Mouse (Mus musculus): ENCODE data around the gene Prtn3. TPM values are rescaled to one million over a fixed set of nuclear protein-coding genes. Genes with fewer than 3 reads are reported as not detected.

The Prtn3 gene
- polyA plus RNA-seq, 1 experiment from 2014 or later, result 5.1 TPM

- Histone ChIP-seq H3K4me3 (peak within 1 kb of the TSS; percentile 82), H3K27me3 (peaks cover 46% of the 10 kb centered on the region), H3K9me3 (no peaks in the 10 kb centered on the region), H3K4me1 (peaks cover 61% of the 10 kb centered on the region), H3K27ac (peak within 1 kb of the TSS; percentile 84), H3K36me3 (peaks cover 13% of the 10 kb centered on the region), H3K4me2 (peak within 1 kb of the TSS; percentile 84), H3K9ac (peak within 1 kb of the TSS; percentile 96)
- peak; percentile 74 for ATAC-seq (ENCODE audit: insufficient number of reproducible peaks, low FRiP score, low TSS enrichment, low read depth)
- WGBS, result 2% methylated on average over 42 of the region's 42 CpGs
Observed at GRCm38 (mm10) chr10:79916808-79917531, 42.7 kb downstream of the Prtn3 start, which contains the start of gene Kiss1r. Gene Kiss1r (plus strand): TSS chr10:79916971.

- Histone ChIP-seq H3K4me1 (peaks cover 61% of the 10 kb centered on the region), H3K4me3 (peak overlapping the region; percentile 82), H3K9me3 (no peaks in the 10 kb centered on the region), H3K4me2 (peak overlapping the region; percentile 84), H3K36me3 (peaks cover 8% of the 10 kb centered on the region), H3K9ac (peak overlapping the region; percentile 96; the same call in 1 of the 2 replicates), H3K27ac (no peak overlapping the region), H3K27me3 (peaks cover 53% of the 10 kb centered on the region)
- 68% methylated on average over 5 of the region's 5 CpGs for WGBS
- no peak for ATAC-seq (ENCODE audit: insufficient number of reproducible peaks, low FRiP score, low TSS enrichment, low read depth)
Observed at GRCm38 (mm10) chr10:79917532-79918100, 43.3 kb downstream of the Prtn3 start.

- 10% methylated on average over 35 of the region's 35 CpGs for WGBS
- Histone ChIP-seq H3K4me2 (peak overlapping the region; percentile 32), H3K4me1 (peaks cover 61% of the 10 kb centered on the region), H3K4me3 (peak overlapping the region; percentile 23), H3K9me3 (no peaks in the 10 kb centered on the region), H3K9ac (no peak overlapping the region), H3K36me3 (peaks cover under 1% of the 10 kb centered on the region), H3K27ac (no peak overlapping the region), H3K27me3 (peaks cover 61% of the 10 kb centered on the region)
- no peak for ATAC-seq (ENCODE audit: insufficient number of reproducible peaks, low FRiP score, low TSS enrichment, low read depth)
Observed at GRCm38 (mm10) chr10:79918231-79919078, 44.2 kb downstream of the Prtn3 start.

GRCm38 (mm10) chr10:79919251-79919849 lies 45.1 kb downstream of the Prtn3 start:
- ATAC-seq (ENCODE audit: insufficient number of reproducible peaks, low FRiP score, low TSS enrichment, low read depth), result no peak
- H3K9ac ChIP-seq, result no peak overlapping the region
- H3K27me3 ChIP-seq, result peaks cover 65% of the 10 kb centered on the region
- H3K9me3 ChIP-seq, result no peaks in the 10 kb centered on the region
- no peaks in the 10 kb centered on the region for H3K36me3 ChIP-seq
- H3K4me1 ChIP-seq, result peaks cover 54% of the 10 kb centered on the region
- peak overlapping the region; percentile 19 for H3K4me2 ChIP-seq
- no peak overlapping the region for H3K27ac ChIP-seq
- WGBS, result 4% methylated on average over 20 of the region's 21 CpGs
- H3K4me3 ChIP-seq, result peak overlapping the region; percentile 20

GRCm38 (mm10) chr10:79920056-79920890 lies 46.0 kb downstream of the Prtn3 start:
- peak overlapping the region; percentile 42 for H3K4me2 ChIP-seq
- H3K4me3 ChIP-seq, result peak overlapping the region; percentile 29
- H3K9ac ChIP-seq, result no peak overlapping the region
- 0 out of 2 replicates have a peak, but pooled peaks have one; percentile 10 for ATAC-seq (ENCODE audit: insufficient number of reproducible peaks, low FRiP score, low TSS enrichment, low read depth)
- H3K4me1 ChIP-seq, result peaks cover 50% of the 10 kb centered on the region
- H3K27ac ChIP-seq, result no peak overlapping the region
- 24% methylated on average over 26 of the region's 26 CpGs for WGBS
- H3K27me3 ChIP-seq, result peaks cover 65% of the 10 kb centered on the region
- H3K36me3 ChIP-seq, result no peaks in the 10 kb centered on the region
- no peaks in the 10 kb centered on the region for H3K9me3 ChIP-seq

- no peaks in the 10 kb centered on the region for H3K9me3 ChIP-seq
- no peak for ATAC-seq (ENCODE audit: insufficient number of reproducible peaks, low FRiP score, low TSS enrichment, low read depth)
- no peaks in the 10 kb centered on the region for H3K36me3 ChIP-seq
- peaks cover 65% of the 10 kb centered on the region for H3K27me3 ChIP-seq
- H3K4me3 ChIP-seq, result peak within 1 kb of the TSS; percentile 29
- no peak within 1 kb of the TSS for H3K9ac ChIP-seq
- 3% methylated on average over 39 of the region's 41 CpGs for WGBS
- peaks cover 50% of the 10 kb centered on the region for H3K4me1 ChIP-seq
- peak within 1 kb of the TSS; percentile 42 for H3K4me2 ChIP-seq
- H3K27ac ChIP-seq, result no peak within 1 kb of the TSS
Observed at GRCm38 (mm10) chr10:79920958-79921535, 46.8 kb downstream of the Prtn3 start, which contains the start of gene R3hdm4. Gene R3hdm4 (minus strand): TSS chr10:79921208.

- Histone ChIP-seq H3K4me1 (peaks cover 53% of the 10 kb centered on the region), H3K27ac (no peak overlapping the region), H3K4me3 (peak overlapping the region; percentile 29), H3K36me3 (no peaks in the 10 kb centered on the region), H3K9me3 (no peaks in the 10 kb centered on the region), H3K27me3 (peaks cover 65% of the 10 kb centered on the region), H3K4me2 (peak overlapping the region; percentile 42), H3K9ac (no peak overlapping the region)
- ATAC-seq (ENCODE audit: insufficient number of reproducible peaks, low FRiP score, low TSS enrichment, low read depth), result no peak
- WGBS, result 3% methylated on average over 34 of the region's 34 CpGs
Observed at GRCm38 (mm10) chr10:79921572-79921971, 47.3 kb downstream of the Prtn3 start.

GRCm38 (mm10) chr10:79924998-79925784 lies 50.9 kb downstream of the Prtn3 start:
- peaks cover 55% of the 10 kb centered on the region for H3K4me1 ChIP-seq
- no peak for ATAC-seq (ENCODE audit: insufficient number of reproducible peaks, low FRiP score, low TSS enrichment, low read depth)
- no peaks in the 10 kb centered on the region for H3K9me3 ChIP-seq
- H3K4me2 ChIP-seq, result peak overlapping the region; percentile 93; the same call in 1 of the 2 replicates
- WGBS, result 11% methylated on average over 29 of the region's 29 CpGs
- H3K9ac ChIP-seq, result no peak overlapping the region
- H3K4me3 ChIP-seq, result peak overlapping the region; percentile 96; the same call in 1 of the 2 replicates
- 0 out of 2 replicates have a peak overlapping the region, but pooled peaks have one; percentile 95 for H3K27ac ChIP-seq
- peaks cover 36% of the 10 kb centered on the region for H3K27me3 ChIP-seq
- H3K36me3 ChIP-seq, result no peaks in the 10 kb centered on the region

GRCm38 (mm10) chr10:79925785-79926490 lies 51.7 kb downstream of the Prtn3 start:
- 7% methylated on average over 15 of the region's 15 CpGs for WGBS
- Histone ChIP-seq H3K4me2 (peak overlapping the region; percentile 93), H3K4me3 (peak overlapping the region; percentile 96), H3K36me3 (peaks cover 5% of the 10 kb centered on the region), H3K9ac (peak overlapping the region; percentile 85), H3K27ac (peak overlapping the region; percentile 95), H3K4me1 (peaks cover 58% of the 10 kb centered on the region), H3K9me3 (no peaks in the 10 kb centered on the region), H3K27me3 (peaks cover 29% of the 10 kb centered on the region)
- no peak for ATAC-seq (ENCODE audit: insufficient number of reproducible peaks, low FRiP score, low TSS enrichment, low read depth)

Measured in limb, embryonic 15.5 days (tissue).